Mouse (Mus musculus) E14TG2a.4 (cell line): ENCODE data around the gene Samd10.

ENCODE experiments used
- CTCF ChIP-seq: conservative IDR thresholded peaks from 2 replicates; pipeline ENCODE4 v1.5.1; 2014; ENCODE audit warnings: low read length
- POU5F1 ChIP-seq: IDR thresholded peaks from 2 replicates; pipeline ENCODE4 v1.6.1; 2014; ENCODE audit warnings: low read length, borderline replicate concordance

- TF ChIP-seq CTCF (no peak), POU5F1 (no peak)
Observed at GRCm38 (mm10) chr2:181596221-181596960, 2.6 kb downstream of the Samd10 start.
